Mouse (Mus musculus) thymus, postnatal 25 days (tissue): ENCODE results near the gene Rmnd5b.
"Not testable (repeated sequence)": the region's sequence is repeated elsewhere in the genome, so short reads cannot be mapped to it uniquely, and the experiment has no call there.

Experiments
- DNase-seq: peaks from one replicate; pipeline ENCODE4 v3.0.0; 2022

Rmnd5b gene

DNA sequence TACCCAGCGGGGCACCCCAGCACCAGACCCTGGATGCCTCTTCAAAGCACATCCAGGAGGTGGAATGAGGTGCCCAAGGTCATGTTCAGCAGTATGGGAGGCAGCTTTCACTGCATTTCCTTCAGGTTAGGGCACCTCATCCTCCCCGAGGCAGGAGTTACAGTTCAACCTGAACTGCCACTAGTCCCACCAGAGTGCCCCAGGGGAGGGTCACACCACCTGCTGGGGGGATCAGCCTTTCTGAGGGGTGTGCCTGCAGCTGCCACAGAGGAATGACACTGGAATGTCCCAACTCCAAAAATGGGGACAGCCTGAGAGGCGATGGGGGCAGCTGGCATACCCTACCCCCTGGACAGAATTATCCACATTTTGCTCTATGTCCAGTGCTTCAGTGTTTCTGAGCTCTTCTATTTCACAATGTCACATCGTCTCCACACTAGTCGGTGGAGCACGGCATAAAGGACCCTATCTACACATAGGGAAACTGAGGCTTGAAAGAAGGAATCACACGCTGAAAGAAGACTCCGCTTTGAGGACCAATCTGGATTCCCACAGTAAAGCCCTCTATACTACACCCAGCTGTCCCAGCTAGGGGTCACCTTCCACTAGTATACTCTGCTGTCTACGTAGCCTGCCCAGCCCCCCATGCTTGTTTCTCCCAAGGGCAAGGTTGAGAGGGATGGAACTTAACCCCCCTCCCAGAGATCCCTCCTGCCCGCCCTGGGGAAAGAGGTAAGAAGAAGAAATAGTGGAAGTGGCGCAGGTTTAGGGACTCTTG is 13.6 kb upstream of the Rmnd5b start:
- peak; percentile 21 for DNase-seq

DNA sequence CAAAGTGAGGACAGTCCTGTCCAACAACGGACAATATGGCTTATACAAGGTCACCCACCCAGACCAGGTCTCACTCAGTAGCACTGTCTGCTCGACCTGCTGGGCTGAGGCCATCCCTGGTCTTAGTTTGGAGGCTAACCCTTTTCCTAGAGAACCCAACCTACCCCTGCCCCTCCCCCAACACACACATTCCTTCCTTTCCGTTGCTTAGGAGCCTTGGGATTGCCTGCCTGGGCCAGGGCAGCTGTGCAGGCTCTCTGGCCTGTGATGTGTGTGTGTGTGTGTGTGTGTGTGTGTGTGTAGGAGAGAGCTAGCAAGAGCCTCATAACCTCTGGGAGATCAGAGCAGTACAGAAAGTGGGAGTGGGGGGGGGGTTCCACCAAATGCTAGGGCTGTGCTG is 12.9 kb upstream of the Rmnd5b start:
- DNase-seq = no peak

DNA sequence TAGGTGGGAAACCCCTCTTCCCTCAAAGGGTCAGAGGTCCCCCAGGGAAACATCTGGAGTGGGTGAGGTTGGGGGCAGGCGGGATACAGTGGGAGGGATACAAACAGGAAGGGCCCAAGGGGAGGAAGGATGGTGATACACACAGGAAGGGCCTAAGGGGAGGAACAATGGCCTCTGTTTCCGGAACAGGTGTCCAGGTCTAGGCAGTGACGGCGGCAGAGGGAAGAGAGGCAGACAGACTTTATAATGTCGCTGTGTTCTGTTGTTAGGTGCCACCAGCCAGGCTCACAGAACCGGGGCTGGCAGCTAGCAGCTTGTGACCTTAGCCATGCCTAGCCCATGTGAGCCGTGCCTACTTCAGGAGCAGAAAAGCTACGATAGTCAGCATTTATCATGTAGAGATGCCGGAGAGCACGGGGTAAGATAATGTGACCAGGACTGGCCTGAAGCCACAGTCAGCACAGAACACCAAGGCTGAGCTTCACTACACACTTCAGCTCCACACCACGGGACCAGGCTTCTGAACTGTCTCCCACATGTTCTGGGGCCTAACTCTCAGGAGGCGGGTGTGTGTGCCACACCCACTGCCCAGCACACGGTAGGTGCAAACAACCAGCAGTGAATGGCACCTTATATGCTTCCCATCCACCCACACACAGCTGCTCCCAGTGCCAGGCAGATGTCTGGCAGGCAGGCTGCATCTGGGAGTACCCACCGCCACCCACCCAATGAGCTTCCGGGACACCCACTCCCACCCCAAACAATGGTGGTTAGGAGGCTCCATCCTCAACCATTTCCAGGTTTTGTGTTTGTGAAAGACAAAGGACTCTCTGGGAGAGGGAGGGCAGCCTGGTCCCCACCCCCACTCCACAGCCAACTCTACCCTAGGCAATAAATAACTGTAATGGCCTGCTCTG is 11.3 kb upstream of the Rmnd5b start:
- peak; percentile 48 for DNase-seq

DNA sequence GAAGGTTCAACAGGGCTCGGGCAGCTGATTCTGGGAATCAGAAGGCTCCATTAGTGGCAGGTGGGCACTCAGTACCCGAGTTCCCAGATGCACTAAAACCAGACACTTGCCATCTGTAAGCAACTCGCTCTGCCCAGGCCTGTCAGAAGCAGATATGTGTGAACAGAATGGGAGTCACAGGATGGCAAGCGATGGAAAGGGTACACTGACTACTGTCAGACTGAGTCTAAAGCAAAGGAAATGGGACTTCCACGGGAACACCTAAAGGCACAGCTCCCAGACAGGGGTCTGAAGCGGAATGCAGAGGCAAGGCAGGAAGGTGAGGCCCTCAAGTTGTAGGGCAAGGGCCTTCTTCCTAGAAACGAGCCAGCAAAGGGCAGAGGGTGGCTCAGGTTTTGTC is 10.5 kb upstream of the Rmnd5b start:
- no peak for DNase-seq

DNA sequence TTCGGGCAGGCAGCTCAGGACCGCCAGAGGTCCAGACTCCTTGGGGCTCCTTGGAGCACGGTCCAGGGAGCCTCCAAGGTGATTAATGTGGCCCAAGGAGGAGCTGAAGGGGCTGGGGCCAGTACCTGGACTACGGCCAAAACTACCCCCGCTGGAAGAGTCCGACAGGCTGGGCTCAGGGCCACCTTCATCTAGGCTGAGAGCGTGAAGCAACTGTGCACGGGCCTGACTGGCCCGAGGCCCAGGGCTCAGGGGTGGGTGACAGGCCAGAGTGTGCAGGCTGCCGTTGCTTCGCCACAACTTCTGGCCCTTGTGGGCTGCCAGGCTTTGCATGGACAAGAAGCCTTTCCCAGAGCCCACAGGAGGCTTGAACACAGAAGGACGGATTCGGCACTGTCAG is 9.6 kb upstream of the Rmnd5b start:
- no peak for DNase-seq

DNA sequence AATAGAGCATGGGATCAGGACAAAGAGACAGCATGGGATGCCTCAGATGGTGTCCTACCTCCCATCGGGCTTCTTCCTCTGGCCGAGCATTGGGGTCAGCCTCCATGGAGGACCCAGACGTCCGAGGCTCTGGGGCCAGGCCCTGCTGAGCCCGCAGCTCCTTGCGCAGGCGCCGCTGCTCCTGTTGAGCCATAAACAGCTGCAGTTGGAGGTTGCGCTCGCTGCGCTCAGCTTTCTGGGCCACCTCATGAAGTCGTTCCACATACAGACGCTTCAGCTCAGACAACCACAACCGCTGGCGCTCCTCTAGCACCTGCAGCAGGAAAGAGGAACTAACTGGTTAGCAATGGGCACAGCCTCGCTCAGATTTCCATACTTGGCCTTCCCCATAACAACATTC is 8.5 kb upstream of the Rmnd5b start:
- DNase-seq = peak; percentile 85

DNA sequence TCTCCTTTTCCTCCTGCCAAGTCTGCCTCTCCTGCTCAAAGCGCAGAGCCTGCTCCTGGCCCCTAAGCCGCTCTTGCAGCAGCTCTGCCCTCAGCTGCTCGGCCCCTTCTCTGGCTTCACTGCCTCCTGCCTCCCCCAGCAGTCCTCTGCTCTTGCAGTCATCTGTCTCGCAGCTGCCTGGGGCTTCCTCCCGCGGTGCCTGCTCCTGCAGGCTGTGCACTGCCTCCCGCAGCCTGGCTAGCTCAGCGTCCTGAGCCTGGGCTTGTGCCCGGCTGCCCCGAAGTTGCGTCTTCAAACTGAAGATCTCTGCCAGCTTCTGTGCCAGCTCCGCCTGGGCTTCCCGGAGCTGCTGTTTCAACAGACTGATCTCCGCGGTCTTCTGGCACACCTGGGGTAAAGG is 8.1 kb upstream of the Rmnd5b start:
- peak; percentile 81 for DNase-seq

DNA sequence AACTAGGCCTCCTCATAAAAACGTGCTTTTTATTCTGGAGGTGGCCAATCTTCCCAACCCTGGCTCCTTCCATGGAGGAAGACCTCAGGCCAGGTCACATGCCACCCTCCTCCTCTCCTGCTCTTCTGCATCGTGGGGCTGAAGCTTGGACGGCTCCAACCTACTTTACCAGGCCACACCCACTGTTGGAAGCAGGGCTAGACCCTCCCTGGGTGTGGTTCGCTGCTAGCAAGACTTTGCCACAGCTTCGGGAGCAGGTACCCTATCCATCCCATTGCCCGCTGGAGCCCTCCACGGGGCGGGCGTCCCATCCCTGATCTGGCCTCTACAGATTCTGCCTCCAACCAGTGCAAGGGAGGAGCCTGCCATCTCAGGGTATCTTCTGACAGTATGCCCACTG is 7.5 kb upstream of the Rmnd5b start:
- no peak for DNase-seq

DNA sequence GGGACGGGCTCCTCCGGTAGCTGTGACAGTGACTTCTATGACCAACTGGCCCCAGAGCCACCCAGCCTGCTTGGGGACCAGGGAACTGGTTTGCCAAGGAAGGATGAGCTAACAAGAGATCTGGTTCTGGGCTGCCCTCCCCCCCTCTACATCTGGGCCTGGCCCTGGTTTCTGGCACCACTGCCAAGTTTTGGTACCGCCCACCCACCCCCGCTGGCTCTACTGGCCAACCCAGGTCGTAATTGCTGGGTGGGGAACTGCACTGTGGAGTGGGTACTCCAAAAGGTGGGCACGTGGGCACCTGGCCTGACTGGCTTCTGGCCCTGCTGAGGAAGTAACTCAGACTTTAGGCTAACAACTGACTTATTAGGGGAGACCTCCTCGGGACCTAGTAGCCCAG is 5.1 kb upstream of the Rmnd5b start:
- DNase-seq = no peak

DNA sequence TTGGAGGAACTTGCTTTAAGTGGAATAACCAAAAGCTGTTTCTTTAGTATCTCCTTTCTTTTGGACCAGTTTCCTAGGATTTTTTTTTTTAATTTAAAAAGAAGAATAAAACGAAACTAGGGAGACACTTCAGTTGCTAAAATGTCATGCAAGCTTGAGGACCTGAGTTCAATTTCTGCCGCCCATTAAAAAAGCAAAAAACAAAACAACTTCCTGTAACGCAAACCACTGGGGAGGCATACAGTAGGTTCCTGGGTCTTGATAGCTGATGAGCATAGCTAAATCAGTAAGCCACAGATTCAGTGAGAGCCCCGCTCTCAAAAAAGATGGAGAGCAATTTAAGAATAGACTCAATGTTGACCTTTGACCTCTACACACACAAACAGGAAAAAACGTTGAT is 2.8 kb upstream of the Rmnd5b start:
- no peak for DNase-seq

DNA sequence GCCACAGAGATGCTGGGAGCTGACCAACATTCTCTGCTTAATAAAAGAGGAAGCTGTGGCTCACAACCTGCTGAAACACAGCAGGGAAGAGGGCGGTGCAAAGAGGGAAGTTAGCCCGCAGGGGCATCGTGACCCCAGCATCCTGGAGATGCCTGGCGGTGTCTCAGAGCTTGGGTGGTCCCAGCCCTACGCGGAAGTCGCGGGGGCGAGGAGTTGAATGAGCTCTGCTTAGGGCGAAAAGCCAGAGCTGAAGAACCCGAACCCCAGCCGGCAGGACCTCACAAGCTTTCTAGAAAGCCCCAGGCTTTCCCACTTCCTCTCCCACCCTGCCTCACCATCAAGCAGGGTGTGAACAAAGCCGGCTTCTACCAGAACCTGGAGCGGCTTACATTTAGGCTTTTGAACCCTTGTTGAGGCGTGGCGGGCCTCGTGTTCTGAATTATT is 2.3 kb upstream of the Rmnd5b start:
- DNase-seq = peak; percentile 83

DNA sequence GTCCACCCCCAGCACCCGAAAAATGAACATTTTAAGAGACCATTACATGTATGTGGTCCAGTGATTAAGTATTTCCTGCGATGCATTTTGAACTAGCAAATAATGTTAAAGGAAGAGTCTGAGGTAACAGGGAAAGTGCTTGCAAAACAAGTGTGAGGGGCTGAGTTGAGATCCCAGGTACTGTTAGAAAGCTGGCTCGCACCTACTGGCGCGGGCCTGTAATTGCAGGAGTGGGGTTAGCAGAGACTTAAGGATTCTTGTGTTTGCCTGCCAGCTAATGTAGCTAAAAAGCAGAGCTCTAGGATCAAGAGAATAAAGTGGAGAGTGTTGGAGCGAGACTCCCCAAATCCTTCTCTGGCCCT is 608 bp upstream of the Rmnd5b start:
- peak; percentile 84 for DNase-seq

DNA sequence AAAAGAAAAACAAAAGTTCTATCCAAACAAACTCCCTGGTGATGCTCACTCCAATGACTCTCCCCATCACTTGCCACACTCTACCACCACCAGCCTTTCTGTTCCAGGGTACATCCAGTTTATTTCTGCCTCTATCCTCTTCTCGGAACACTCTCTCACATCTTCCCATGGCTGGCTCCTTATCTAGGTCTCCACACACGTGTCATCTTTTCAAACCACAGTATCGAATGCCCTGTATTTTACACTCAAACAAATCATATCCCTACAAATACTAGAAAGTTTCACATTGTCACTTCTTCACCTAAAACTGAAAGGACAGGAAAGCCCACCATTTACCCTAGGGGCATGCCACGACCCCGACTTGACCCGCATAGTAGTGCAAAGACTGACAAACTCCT is 570 bp downstream of the Rmnd5b start:
- no peak for DNase-seq

DNA sequence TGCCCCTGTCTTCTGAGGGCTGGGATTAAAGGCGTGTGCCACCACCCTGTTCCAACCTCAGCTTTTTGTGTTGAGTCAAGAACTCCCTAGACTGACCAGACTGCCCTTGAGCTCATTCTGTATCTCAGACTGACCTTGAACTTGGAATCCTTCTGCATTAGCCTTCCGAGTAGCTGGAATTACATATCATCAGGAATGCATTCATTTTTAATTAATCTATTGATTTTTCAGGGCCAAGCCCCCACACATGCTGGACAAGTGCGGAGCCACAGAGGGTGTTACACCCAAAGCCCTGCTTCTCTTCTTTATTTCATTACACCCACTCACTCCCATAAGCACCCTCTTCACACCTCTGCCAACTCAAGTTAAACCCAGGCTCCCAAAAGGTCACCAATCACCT is 2.0 kb downstream of the Rmnd5b start:
- DNase-seq = no peak

DNA sequence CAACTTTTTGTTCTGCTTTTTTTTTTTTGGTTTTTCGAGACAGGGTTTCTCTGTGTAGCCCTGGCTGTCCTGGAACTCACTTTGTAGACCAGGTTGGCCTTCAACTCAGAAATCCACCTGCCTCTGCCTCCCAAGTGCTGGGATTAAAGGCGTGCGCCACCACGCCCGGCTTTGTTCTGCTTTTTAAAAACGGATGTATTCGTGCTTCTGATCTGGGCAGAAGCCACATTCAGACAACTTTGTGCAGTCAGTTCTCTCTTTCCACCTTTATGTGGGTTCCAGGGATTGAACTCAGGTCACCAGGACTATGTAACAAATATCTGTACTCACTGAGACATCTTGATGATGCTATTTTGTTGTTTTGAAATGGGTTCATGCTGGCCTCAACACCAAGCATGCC is 2.5 kb downstream of the Rmnd5b start:
- DNase-seq = not testable (repeated sequence)

DNA sequence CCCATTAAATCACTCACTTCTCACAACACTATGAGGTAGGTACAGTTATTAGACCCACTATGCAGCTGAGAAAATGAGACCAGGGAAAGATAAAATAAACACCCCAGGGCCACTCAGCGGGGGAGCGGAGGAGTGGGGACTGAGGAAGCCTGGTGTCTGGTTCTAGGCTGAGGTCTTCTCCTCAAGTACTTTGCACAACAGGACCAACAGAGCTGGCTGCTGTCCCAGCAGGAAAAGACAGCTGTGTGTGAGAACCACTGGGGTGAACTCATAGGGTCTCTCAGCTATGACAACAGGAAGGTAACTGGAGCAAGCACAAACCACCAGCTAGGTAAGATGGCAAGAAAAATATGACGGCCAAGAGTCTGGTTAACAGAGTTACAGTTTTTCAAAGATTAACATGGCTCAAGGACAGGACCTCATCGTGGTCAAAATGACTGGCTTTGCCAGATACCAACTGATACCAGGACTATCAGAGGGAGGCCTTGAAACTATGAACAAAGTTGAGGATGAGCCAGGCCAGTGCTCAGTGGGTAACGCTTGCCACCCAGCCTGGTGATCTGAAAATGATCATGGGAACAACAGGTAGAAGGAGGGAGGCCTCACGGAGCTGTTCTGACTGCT is 3.5 kb downstream of the Rmnd5b start:
- DNase-seq = no peak

DNA sequence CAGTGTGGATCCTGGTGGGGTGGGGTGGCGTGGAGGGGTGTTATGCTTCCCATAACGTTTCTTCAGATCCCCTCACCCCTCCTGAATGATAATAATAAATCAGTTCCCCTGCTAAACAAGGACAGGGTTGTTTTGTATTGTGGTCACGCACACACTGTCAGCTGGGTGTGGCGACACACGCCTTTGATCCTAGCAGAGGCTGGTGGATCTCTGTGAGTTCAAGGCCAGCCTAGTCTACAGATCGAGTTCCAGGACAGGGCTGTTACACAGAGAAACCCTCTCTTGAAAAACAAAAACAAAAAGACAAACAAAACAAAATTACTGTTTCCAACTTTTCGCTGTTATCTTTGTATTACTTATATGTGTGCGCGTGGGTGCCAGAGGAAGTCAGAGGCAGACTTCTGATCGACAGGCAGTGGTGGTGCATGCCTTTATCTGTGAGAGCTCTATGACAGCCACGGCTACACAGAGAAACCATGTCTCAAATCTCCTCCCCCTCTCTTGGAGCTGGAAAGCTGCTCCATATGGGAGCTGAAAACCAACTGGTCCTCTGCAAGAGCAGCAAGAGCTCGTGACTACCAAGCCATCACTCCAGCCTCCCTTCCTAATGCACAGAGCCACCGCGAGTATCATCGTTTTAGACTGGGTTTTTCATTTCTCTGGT is 5.9 kb downstream of the Rmnd5b start:
- no peak for DNase-seq

DNA sequence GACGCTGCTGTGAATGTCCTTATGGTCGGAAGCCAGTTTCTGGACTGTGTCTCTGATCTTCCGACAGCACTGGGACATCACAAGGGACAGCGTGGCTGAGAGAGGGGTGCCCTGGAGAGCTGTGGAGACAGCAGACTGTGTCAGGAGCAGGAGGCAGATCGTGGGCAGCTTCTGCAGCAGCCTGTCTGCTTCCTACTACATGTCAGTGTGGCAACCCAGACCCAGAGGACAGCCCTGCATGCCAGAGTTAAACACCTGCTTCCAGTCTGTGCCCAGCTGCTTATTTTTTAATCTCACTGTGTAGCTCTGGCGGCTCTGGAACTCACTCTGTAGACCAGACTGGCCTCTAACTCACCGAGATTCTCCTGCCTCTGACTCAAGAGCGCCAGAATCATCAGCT is 7.8 kb downstream of the Rmnd5b start:
- no peak for DNase-seq

DNA sequence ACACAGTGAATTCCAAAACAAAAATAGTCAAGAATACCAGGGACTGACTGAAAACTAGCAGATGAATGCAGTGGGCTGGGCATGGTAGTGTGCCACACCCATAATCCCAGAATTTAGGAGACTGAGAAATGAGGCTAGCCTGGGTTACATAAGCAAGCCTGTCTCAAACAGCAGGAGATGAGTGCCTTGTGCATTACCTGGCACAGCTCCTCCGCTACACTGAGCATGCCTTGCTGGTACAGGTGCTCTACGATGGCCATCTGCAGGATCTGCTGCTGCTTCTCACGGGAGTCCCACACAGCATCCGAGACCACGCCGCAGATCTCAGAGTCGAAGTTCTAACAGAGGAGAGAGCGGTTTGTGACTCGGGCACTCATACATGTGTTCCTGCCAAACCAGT is 8.3 kb downstream of the Rmnd5b start:
- no peak for DNase-seq

DNA sequence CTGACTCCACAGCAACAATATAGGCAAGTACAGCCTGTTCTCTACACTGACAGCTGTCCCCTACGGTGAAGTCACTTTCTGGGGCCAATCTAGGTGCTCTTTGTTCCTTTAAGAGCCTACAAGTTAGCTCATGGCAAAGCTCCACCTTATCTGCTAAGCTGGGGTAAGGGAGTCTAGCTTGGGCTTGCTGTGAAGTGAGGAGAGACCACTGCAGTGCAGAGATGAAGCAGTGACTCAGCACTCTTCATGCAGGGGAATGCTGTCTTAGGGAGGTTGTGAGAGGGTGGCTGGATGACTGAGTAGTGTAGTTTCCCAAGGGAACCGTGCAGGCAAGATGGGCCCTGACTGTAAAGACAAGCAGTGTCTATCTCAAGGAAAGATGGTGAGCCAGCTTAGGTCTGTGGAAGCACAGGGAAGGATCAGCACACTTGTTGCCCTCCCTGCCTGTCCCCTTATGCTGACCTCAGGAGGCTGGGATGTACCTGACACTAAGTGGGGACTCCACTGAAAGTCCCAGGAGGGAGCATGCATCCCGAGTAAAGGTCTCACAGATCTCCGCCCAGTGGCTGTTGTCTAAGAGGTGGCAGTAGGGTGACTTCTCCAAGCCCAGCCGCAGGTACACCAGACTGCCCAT is 10.4 kb downstream of the Rmnd5b start:
- no peak for DNase-seq

DNA sequence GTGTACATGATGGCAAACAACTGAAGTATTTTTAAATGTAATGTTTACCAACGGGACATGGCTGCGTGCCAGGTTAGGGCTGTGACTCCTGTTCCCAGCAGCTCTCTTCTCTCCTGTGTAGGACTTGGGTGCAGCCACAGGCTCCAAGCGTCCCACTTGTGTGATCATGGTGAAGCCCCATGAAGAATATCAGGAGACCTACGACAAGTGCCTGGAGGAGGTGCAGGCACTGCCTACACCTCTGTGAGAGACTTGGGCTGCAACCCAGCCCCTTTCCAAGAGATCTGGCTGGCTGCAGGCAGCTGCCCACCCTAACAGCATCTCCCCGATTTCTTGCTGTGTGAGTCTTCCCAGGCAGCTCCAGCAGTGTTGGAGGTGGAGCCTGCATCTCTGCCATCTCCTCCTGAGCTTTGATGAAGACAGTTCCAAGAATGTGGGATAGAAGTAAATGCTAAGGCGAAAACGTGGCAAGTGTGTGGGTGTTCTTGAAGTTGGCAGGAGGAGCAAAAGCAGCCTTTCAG is 12.7 kb downstream of the Rmnd5b start:
- no peak for DNase-seq

DNA sequence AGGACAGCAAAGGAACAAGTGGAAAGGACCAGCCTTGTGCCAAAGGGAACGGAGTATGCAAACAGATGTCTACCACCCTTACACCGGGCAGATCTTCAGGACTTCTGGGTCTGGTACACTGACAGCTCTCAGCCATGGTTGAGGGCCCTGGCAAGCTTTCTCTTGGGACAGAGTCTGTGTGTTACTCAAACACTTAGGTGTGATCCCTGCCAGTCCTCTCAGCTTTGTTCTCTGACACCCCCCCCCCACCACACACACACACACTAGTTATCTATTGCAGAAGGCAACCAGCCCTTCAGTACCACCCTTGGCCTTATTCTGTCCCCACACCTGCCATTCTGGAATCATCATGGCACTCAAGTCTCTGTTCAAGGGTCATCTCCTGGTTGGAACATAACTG is 13.9 kb downstream of the Rmnd5b start:
- DNase-seq = no peak

DNA sequence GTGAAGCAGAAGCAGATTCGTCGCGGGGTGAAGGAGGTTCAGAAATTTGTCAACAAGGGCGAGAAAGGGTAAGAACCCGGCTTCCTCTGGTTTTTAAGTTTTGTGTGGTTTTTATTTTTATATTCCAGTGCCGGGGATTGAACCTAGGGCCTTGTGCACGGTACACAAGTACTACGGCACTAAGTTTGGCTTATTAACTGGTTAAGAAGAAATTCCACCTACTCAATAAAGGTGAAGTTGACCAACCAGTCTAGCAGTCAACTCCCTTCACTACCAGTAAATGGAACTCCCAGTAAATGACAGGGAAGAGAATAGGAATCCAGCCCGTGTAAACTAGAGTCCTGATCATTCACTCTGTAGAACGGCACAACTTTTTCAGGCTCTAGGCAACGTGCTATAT is 15.6 kb downstream of the Rmnd5b start:
- DNase-seq = no peak
